Mouse (Mus musculus) forebrain, embryonic 14.5 days (tissue): Measurements from ENCODE around the gene Lrp2. TPM values are rescaled to one million over a fixed set of nuclear protein-coding genes. Genes with fewer than 3 reads are reported as not detected.
A peak's percentile ranks its signal among the peaks of the same experiment; 100 is the strongest.

Source experiments
- ATAC-seq: fragments of 200-750 bp; cut with Nextera tagmentation; 2 replicates; pipeline ENCODE4 v1.8.0; 2017; ENCODE audit warnings: mild to moderate bottlenecking, moderate library complexity
- DNase-seq: peaks from one replicate; pipeline ENCODE4 v3.0.0-alpha.2; 2015; ENCODE audit warnings: low spot score
- H3K27ac ChIP-seq: fragments of 300-500 bp; sonication (generic); 2 replicates; pipeline ENCODE4 v1.5.1; 2014; ENCODE audit warnings: low read depth, mild to moderate bottlenecking, control low read depth, low read length, moderate library complexity
- H3K27me3 ChIP-seq: fragments of 300-500 bp; sonication (generic); replicated peaks from 2 replicates; pipeline ENCODE4 v1.6.1; 2014; ENCODE audit warnings: low read length, control low read depth, mixed read lengths; ENCODE audit not compliant: control insufficient read depth, insufficient read depth
- H3K36me3 ChIP-seq: fragments of 300-500 bp; sonication (generic); 2 replicates; pipeline ENCODE4 v1.6.1; 2014; ENCODE audit warnings: low read length, control low read depth; ENCODE audit not compliant: control insufficient read depth, insufficient read depth
- H3K4me1 ChIP-seq: fragments of 300-500 bp; sonication (generic); 2 replicates; pipeline ENCODE4 v1.6.1; 2014; ENCODE audit warnings: antibody characterized with exemption, low read length, control low read depth; ENCODE audit not compliant: control insufficient read depth, insufficient read depth
- H3K4me2 ChIP-seq: fragments of 300-500 bp; sonication (generic); 2 replicates; pipeline ENCODE4 v1.6.1; 2014; ENCODE audit warnings: mild to moderate bottlenecking, control low read depth, low read length
- H3K4me3 ChIP-seq: fragments of 300-500 bp; sonication (generic); 2 replicates; pipeline ENCODE4 v1.5.1; 2014; ENCODE audit warnings: low read depth, low read length, control low read depth
- H3K9ac ChIP-seq: fragments of 300-500 bp; sonication (generic); 2 replicates; pipeline ENCODE4 v1.6.1; 2014; ENCODE audit warnings: mild to moderate bottlenecking, low read length, control low read depth, moderate library complexity
- H3K9me3 ChIP-seq: fragments of 300-500 bp; sonication (generic); replicated peaks from 2 replicates; pipeline ENCODE4 v1.6.1; 2016; ENCODE audit warnings: low read length, control low read depth, mixed read lengths; ENCODE audit not compliant: control insufficient read depth
- WGBS: fragments of 180-500 bp; shearing (Covaris S2); extraction: QIAGEN DNeasy Blood & Tissue Kit; methylation state at CpG from one replicate; pipeline ENCODE4 v1.1.7; 2014; 5-methylcytosine and 5-hydroxymethylcytosine counted together
- polyA plus RNA-seq: library from polyadenylated mRNA; unstranded; fragments of >200 nt; fragmentation: Nextera tagmentation; extraction: Ambion mirVana; gene quantifications from 2 replicates; pipeline ENCODE4 v1.2.1, GENCODE M21; 2014

Lrp2 gene
- 0.66 and 0.74 TPM in 2 replicates for polyA plus RNA-seq

- peak within 1 kb of the TSS; percentile 99 for H3K4me2 ChIP-seq
- peaks cover 10% of the 10 kb centered on the region; the same call in 1 of the 2 replicates for H3K4me1 ChIP-seq
- DNase-seq (peak; percentile 67), ATAC-seq (peak; percentile 85)
- H3K27me3 ChIP-seq, result peaks cover 43% of the 10 kb centered on the region
- H3K36me3 ChIP-seq, result no peaks in the 10 kb centered on the region
- H3K9me3 ChIP-seq, result no peaks in the 10 kb centered on the region
- WGBS, result 0% methylated on average over 34 of the region's 45 CpGs
- no peak within 1 kb of the TSS for H3K27ac ChIP-seq
- peak within 1 kb of the TSS; percentile 65 for H3K4me3 ChIP-seq
- H3K9ac ChIP-seq, result peak within 1 kb of the TSS; percentile 59
Observed at GRCm38 (mm10) chr2:69585886-69586398, at the start of gene Lrp2. Lrp2 (minus strand) TSS chr2:69586065.

- H3K4me3 ChIP-seq, result peak overlapping the region; percentile 18
- no peaks in the 10 kb centered on the region for H3K4me1 ChIP-seq
- no peaks in the 10 kb centered on the region for H3K27me3 ChIP-seq
- ATAC-seq (peak; percentile 59), DNase-seq (peak; percentile 80)
- H3K9me3 ChIP-seq, result no peaks in the 10 kb centered on the region
- H3K9ac ChIP-seq, result no peak overlapping the region; the same call in 1 of the 2 replicates
- H3K27ac ChIP-seq, result no peak overlapping the region
- no peaks in the 10 kb centered on the region for H3K36me3 ChIP-seq
- H3K4me2 ChIP-seq, result peak overlapping the region; percentile 39
- WGBS, result 10% methylated on average over 11 of the region's 11 CpGs
Observed at GRCm38 (mm10) chr2:69635064-69635701, 49.3 kb upstream of the Lrp2 start.

- 94% methylated on average over 2 of the region's 2 CpGs for whole genome bisulfite sequencing
- ATAC-seq, result no peak
- no peaks in the 10 kb centered on the region for H3K4me1 ChIP-seq
- no peak overlapping the region for H3K9ac ChIP-seq
- H3K27ac ChIP-seq, result no peak overlapping the region
- DNase-seq, result peak; percentile 29
- no peak overlapping the region for H3K4me2 ChIP-seq
- H3K36me3 ChIP-seq, result no peaks in the 10 kb centered on the region
- no peak overlapping the region for H3K4me3 ChIP-seq
- no peaks in the 10 kb centered on the region for H3K27me3 ChIP-seq
- H3K9me3 ChIP-seq, result no peaks in the 10 kb centered on the region
Observed at GRCm38 (mm10) chr2:69631449-69631848, 45.6 kb upstream of the Lrp2 start.

GRCm38 (mm10) chr2:69630792-69631191 is 44.9 kb upstream of the Lrp2 start:
- H3K27ac ChIP-seq, result no peak overlapping the region
- no peaks in the 10 kb centered on the region for H3K27me3 ChIP-seq
- no peak overlapping the region for H3K4me2 ChIP-seq
- no peaks in the 10 kb centered on the region for H3K36me3 ChIP-seq
- no peaks in the 10 kb centered on the region for H3K4me1 ChIP-seq
- H3K4me3 ChIP-seq, result no peak overlapping the region
- 91% methylated on average over 5 of the region's 5 CpGs for WGBS
- H3K9me3 ChIP-seq, result no peaks in the 10 kb centered on the region
- H3K9ac ChIP-seq, result no peak overlapping the region
- ATAC-seq, result no peak
- no peak for DNase-seq

GRCm38 (mm10) chr2:69629914-69630313 is 44.0 kb upstream of the Lrp2 start:
- Histone ChIP-seq H3K9me3 (no peaks in the 10 kb centered on the region), H3K36me3 (no peaks in the 10 kb centered on the region), H3K9ac (no peak overlapping the region), H3K27ac (no peak overlapping the region), H3K4me3 (no peak overlapping the region), H3K27me3 (no peaks in the 10 kb centered on the region), H3K4me2 (no peak overlapping the region), H3K4me1 (no peaks in the 10 kb centered on the region)
- ATAC-seq, result no peak
- 92% methylated on average over 6 of the region's 6 CpGs for WGBS
- no peak for DNase-seq

- DNase-seq (no peak), ATAC-seq (no peak)
- H3K27ac ChIP-seq, result no peak overlapping the region
- H3K9ac ChIP-seq, result no peak overlapping the region
- H3K4me1 ChIP-seq, result no peaks in the 10 kb centered on the region
- H3K27me3 ChIP-seq, result no peaks in the 10 kb centered on the region
- H3K4me3 ChIP-seq, result no peak overlapping the region
- no peak overlapping the region for H3K4me2 ChIP-seq
- no peaks in the 10 kb centered on the region for H3K36me3 ChIP-seq
- 56% methylated on average over 17 of the region's 17 CpGs for WGBS
- H3K9me3 ChIP-seq, result no peaks in the 10 kb centered on the region
Observed at GRCm38 (mm10) chr2:69629215-69629614, 43.4 kb upstream of the Lrp2 start.

- H3K27me3 ChIP-seq, result no peaks in the 10 kb centered on the region
- H3K9ac ChIP-seq, result no peak overlapping the region
- H3K4me1 ChIP-seq, result no peaks in the 10 kb centered on the region
- H3K4me2 ChIP-seq, result no peak overlapping the region
- H3K27ac ChIP-seq, result no peak overlapping the region
- ATAC-seq, result no peak
- H3K9me3 ChIP-seq, result no peaks in the 10 kb centered on the region
- no peaks in the 10 kb centered on the region for H3K36me3 ChIP-seq
- H3K4me3 ChIP-seq, result no peak overlapping the region
- no peak for DNase-seq
Observed at GRCm38 (mm10) chr2:69619286-69619685, 33.4 kb upstream of the Lrp2 start.

- Histone ChIP-seq H3K4me3 (no peak overlapping the region), H3K4me2 (no peak overlapping the region), H3K9me3 (no peaks in the 10 kb centered on the region), H3K4me1 (no peaks in the 10 kb centered on the region), H3K27ac (no peak overlapping the region), H3K9ac (no peak overlapping the region), H3K36me3 (no peaks in the 10 kb centered on the region), H3K27me3 (no peaks in the 10 kb centered on the region)
- DNase-seq, result no peak
- ATAC-seq, result no peak
Observed at GRCm38 (mm10) chr2:69618336-69618735, 32.5 kb upstream of the Lrp2 start.

GRCm38 (mm10) chr2:69613237-69613636 is 27.4 kb upstream of the Lrp2 start:
- no peak for ATAC-seq
- WGBS, result 77% methylated on average over 4 of the region's 4 CpGs

More at GRCm38 (mm10) chr2:69613237-69613636, 27.4 kb upstream of the Lrp2 start:
- H3K4me3 ChIP-seq, result no peak overlapping the region
- H3K4me2 ChIP-seq, result no peak overlapping the region
- peak; percentile 49 for DNase-seq
- no peak overlapping the region for H3K9ac ChIP-seq
- no peaks in the 10 kb centered on the region for H3K36me3 ChIP-seq
- H3K9me3 ChIP-seq, result no peaks in the 10 kb centered on the region
- no peak overlapping the region for H3K27ac ChIP-seq
- H3K27me3 ChIP-seq, result no peaks in the 10 kb centered on the region
- no peaks in the 10 kb centered on the region for H3K4me1 ChIP-seq
